Mouse (Mus musculus): ENCODE data around the gene L1cam. TPM values are rescaled to one million over a fixed set of nuclear protein-coding genes. Genes with fewer than 3 reads are reported as not detected.

L1cam gene
- total RNA-seq, 2 experiments from 2014 or later = 1.5 to 2.7 TPM

Other genes with a start within 250 kb of the L1cam start
- 10 to 100 TPM in 1 of 2 experiments, 1 to 10 TPM in 1; 8.6 to 11.6 TPM for gene Pnck, start 236.0 kb downstream of the L1cam start, total RNA-seq (2021)
- gene Slc6a8, start 223.0 kb downstream of the L1cam start, total RNA-seq (2021) = 100 to 1,000 TPM; 108 to 141 TPM
- 10 to 100 TPM; 54.2 to 63.8 TPM for gene Bcap31, start 179.9 kb downstream of the L1cam start, total RNA-seq (2021)
- gene Abcd1, start 179.5 kb downstream of the L1cam start, total RNA-seq (2021) = 10 to 100 TPM; 18.7 to 21.2 TPM
- gene Plxnb3, start 139.0 kb downstream of the L1cam start, total RNA-seq (2021) = under 1 TPM; 0.68 to 0.69 TPM
- gene Srpk3, start 121.7 kb downstream of the L1cam start, total RNA-seq (2021) = 10 to 100 TPM; 34.1 to 35.2 TPM
- gene Idh3g, start 109.2 kb downstream of the L1cam start, total RNA-seq (2021) = 100 to 1,000 TPM; 375 to 389 TPM
- gene Ssr4, start 109.1 kb downstream of the L1cam start, total RNA-seq (2021) = 10 to 100 TPM; 70.2 to 76.6 TPM
- 1 to 10 TPM in 1 of 2 experiments, under 1 TPM in 1; 0.66 to 1.0 TPM for gene Pdzd4, start 71.1 kb downstream of the L1cam start, total RNA-seq (2021)
- not detected for gene Avpr2, start 4.0 kb downstream of the L1cam start, total RNA-seq (2021)
- under 1 TPM; 0.33 to 0.43 TPM for gene Arhgap4, start 25.8 kb upstream of the L1cam start, total RNA-seq (2021)
- gene Naa10, start 25.8 kb upstream of the L1cam start, total RNA-seq (2021) = 10 to 100 TPM; 50.2 to 56.5 TPM
- 1 to 10 TPM; 1.6 to 2.0 TPM for gene Renbp, start 34.7 kb upstream of the L1cam start, total RNA-seq (2021)
- gene Hcfc1, start 70.3 kb upstream of the L1cam start, total RNA-seq (2021) = 10 to 100 TPM; 30.2 to 31.9 TPM
- 10 to 100 TPM; 35.6 to 36.1 TPM for gene Irak1, start 127.8 kb upstream of the L1cam start, total RNA-seq (2021)
- not detected for gene Opn1mw, start 231.4 kb upstream of the L1cam start, total RNA-seq (2021)
- 10 to 100 TPM; 27.7 to 29.2 TPM for gene Mecp2, start 239.3 kb upstream of the L1cam start, total RNA-seq (2021)

Measured in gastrocnemius, adult 18-20 months (tissue).